Mouse (Mus musculus): Measurements from ENCODE around the gene Mdfic.

DNA sequence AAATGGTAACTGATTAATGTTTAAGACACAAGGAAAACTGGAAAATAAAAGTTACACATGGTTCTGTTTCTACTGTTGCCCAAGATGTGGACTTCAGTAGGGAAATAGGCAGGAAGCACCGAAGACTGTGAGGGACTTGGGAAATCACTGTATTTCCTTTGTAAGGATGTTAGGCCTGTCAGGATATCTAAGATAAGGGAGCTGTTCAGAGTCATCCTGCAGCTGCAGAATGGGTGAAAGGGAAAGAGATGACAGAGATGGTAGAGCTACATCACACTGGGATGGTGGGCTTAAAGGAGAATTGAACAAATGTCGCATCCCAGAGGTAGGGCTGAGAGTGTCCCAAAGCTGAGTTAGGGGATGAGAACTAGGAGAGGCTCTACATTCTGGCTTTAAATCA, 9.8 kb downstream of the Mdfic start:
- TF ChIP-seq CTCF (IDR thresholded peaks at IDR 0.05; ENCODE audit: low read depth, low read length) = no peak
- TF ChIP-seq POLR2A (IDR thresholded peaks at IDR 0.05; ENCODE audit: borderline replicate concordance, low read depth, low read length) = no peak

Measured in bone marrow macrophage, adult 2 months (primary cell).